Mouse (Mus musculus): Measurements from ENCODE around the gene Ap2a1. TPM values are rescaled to one million over a fixed set of nuclear protein-coding genes. Genes with fewer than 3 reads are reported as not detected.

Gene Ap2a1
- polyA plus RNA-seq, 1 experiment from 2014 or later: 77.5 TPM

GRCm38 (mm10) chr7:44951960-44952359, 22.7 kb upstream of the Ap2a1 start:
- H3K4me3 ChIP-seq: peak overlapping the region; percentile 60
- peak overlapping the region; percentile 86 for H3K27ac ChIP-seq
- peak; percentile 72 for ATAC-seq (ENCODE audit: insufficient number of reproducible peaks, insufficient read depth, low FRiP score, low TSS enrichment, low read depth)
- H3K4me2 ChIP-seq: peak overlapping the region; percentile 94
- H3K4me1 ChIP-seq: peaks cover 19% of the 10 kb centered on the region
- no peaks in the 10 kb centered on the region for H3K36me3 ChIP-seq
- H3K27me3 ChIP-seq: peaks cover 40% of the 10 kb centered on the region
- peak overlapping the region; percentile 82 for H3K9ac ChIP-seq
- H3K9me3 ChIP-seq: no peaks in the 10 kb centered on the region
- WGBS: 0% methylated on average over 10 of the region's 10 CpGs

GRCm38 (mm10) chr7:44949922-44950321, 20.6 kb upstream of the Ap2a1 start:
- Histone ChIP-seq H3K9ac (no peak overlapping the region), H3K9me3 (no peaks in the 10 kb centered on the region), H3K27ac (no peak overlapping the region), H3K36me3 (no peaks in the 10 kb centered on the region), H3K4me2 (no peak overlapping the region), H3K4me3 (no peak overlapping the region), H3K4me1 (peaks cover 16% of the 10 kb centered on the region), H3K27me3 (peaks cover 40% of the 10 kb centered on the region)
- no peak for ATAC-seq (ENCODE audit: insufficient number of reproducible peaks, insufficient read depth, low FRiP score, low TSS enrichment, low read depth)
- WGBS: 68% methylated on average over 6 of the region's 6 CpGs

GRCm38 (mm10) chr7:44942904-44943303, 13.6 kb upstream of the Ap2a1 start, which contains the start of gene Tsks:
Gene Tsks, plus strand, starts transcription at chr7:44943204.
- 77% methylated on average over 7 of the region's 7 CpGs for WGBS
- no peak within 1 kb of the TSS for H3K4me3 ChIP-seq

GRCm38 (mm10) chr7:44938680-44939079, 9.4 kb upstream of the Ap2a1 start:
- Histone ChIP-seq H3K9me3 (0 out of 2 replicates have a peak, but pooled peaks cover 6% of the 10 kb centered on the region), H3K4me2 (no peak overlapping the region), H3K36me3 (no peaks in the 10 kb centered on the region), H3K9ac (no peak overlapping the region), H3K27me3 (no peaks in the 10 kb centered on the region), H3K4me1 (no peaks in the 10 kb centered on the region), H3K4me3 (no peak overlapping the region), H3K27ac (no peak overlapping the region)
- ATAC-seq (ENCODE audit: insufficient number of reproducible peaks, insufficient read depth, low FRiP score, low TSS enrichment, low read depth): no peak
- 91% methylated on average over 4 of the region's 4 CpGs for WGBS

More at GRCm38 (mm10) chr7:44942904-44943303, 13.6 kb upstream of the Ap2a1 start, which contains the start of gene Tsks:
- Histone ChIP-seq H3K4me1 (no peaks in the 10 kb centered on the region), H3K4me2 (no peak within 1 kb of the TSS), H3K9ac (no peak within 1 kb of the TSS), H3K36me3 (no peaks in the 10 kb centered on the region), H3K9me3 (no peaks in the 10 kb centered on the region), H3K27me3 (peaks cover 2% of the 10 kb centered on the region; the same call in 1 of the 2 replicates), H3K27ac (no peak within 1 kb of the TSS)
- no peak for ATAC-seq (ENCODE audit: insufficient number of reproducible peaks, insufficient read depth, low FRiP score, low TSS enrichment, low read depth)

DNA sequence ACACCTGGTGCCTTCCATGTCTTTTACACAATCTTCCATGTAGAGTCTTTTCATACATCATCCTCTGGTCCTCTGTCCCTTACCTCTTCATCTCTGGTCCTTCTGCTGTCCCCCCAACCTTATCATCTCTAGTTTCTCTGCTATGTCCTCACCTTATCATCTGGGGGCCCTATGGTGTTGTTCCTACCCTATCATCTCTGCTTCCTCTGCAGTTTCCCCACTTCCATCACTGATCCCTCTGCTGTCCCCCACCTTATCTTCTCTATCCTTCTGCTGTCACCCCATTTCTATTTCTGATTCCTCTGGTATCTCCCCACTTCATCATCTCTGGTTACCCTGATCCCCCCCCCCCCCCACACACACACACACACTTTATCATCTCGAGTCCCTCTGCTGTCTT, 726 bp downstream of the Ap2a1 start:
- Histone ChIP-seq H3K27ac (0 out of 2 replicates have a peak overlapping the region, but pooled peaks have one; percentile 60), H3K9ac (peak overlapping the region; percentile 94), H3K4me2 (peak overlapping the region; percentile 74), H3K4me3 (peak overlapping the region; percentile 94), H3K4me1 (peaks cover 22% of the 10 kb centered on the region), H3K27me3 (no peaks in the 10 kb centered on the region), H3K9me3 (no peaks in the 10 kb centered on the region), H3K36me3 (peaks cover 26% of the 10 kb centered on the region)
- WGBS: 4% methylated on average over 1 of the region's 1 CpGs
- no peak for ATAC-seq (ENCODE audit: insufficient number of reproducible peaks, insufficient read depth, low FRiP score, low TSS enrichment, low read depth)

- ATAC-seq (ENCODE audit: insufficient number of reproducible peaks, insufficient read depth, low FRiP score, low TSS enrichment, low read depth): no peak
- H3K27ac ChIP-seq: no peak overlapping the region
- no peaks in the 10 kb centered on the region for H3K9me3 ChIP-seq
- peaks cover 22% of the 10 kb centered on the region for H3K4me1 ChIP-seq
- 68% methylated on average over 3 of the region's 3 CpGs for WGBS
- no peak overlapping the region for H3K9ac ChIP-seq
- no peak overlapping the region for H3K4me3 ChIP-seq
- H3K4me2 ChIP-seq: no peak overlapping the region
- no peaks in the 10 kb centered on the region for H3K27me3 ChIP-seq
- peaks cover 48% of the 10 kb centered on the region for H3K36me3 ChIP-seq
Observed at GRCm38 (mm10) chr7:44925468-44925867, 3.8 kb downstream of the Ap2a1 start.

DNA sequence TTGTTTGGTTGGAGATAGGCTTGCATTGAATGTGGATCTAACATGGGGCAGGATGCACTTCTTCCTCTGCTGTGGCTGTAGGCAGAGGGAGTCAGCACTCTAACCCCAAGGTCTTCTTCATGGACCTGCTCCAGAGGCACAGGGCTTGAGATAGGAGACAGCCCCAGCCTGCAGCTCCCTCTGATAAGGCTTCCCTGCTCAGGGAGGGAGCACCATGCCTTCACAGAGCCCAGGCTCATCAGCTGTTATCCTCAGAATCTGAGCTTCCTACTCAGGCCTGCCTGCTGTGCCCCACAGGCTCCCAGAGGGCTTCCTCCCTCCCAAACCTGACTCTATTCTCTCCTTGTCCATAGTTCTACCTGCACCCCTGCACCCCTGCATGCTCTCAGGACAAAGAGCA, 6.8 kb downstream of the Ap2a1 start:
- no peak overlapping the region for H3K27ac ChIP-seq
- no peak for ATAC-seq (ENCODE audit: insufficient number of reproducible peaks, insufficient read depth, low FRiP score, low TSS enrichment, low read depth)
- H3K9me3 ChIP-seq: no peaks in the 10 kb centered on the region
- peaks cover 51% of the 10 kb centered on the region for H3K36me3 ChIP-seq
- no peaks in the 10 kb centered on the region for H3K27me3 ChIP-seq
- H3K4me3 ChIP-seq: no peak overlapping the region
- H3K9ac ChIP-seq: no peak overlapping the region
- H3K4me2 ChIP-seq: no peak overlapping the region
- H3K4me1 ChIP-seq: peaks cover 33% of the 10 kb centered on the region

DNA sequence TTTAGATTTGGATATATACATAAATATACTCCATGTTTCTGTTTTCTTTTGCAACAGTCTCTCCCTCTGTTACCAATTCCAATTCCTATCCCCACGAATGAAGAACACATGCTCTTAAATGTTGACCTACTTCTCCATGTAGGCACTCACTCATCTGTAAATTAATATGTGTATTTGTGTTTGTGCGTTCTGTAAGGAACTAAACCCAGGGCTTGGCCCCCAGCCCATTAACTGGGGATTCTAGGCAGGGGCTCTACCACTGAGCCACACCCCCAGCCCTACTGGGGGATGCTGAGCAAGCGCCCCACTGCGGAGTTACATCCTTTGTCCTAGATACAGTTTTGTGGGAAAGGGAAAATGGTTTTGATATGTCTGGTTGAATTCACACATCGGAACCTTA, 10.2 kb downstream of the Ap2a1 start:
- H3K4me3 ChIP-seq: no peak overlapping the region
- ATAC-seq (ENCODE audit: insufficient number of reproducible peaks, insufficient read depth, low FRiP score, low TSS enrichment, low read depth): no peak

GRCm38 (mm10) chr7:44918219-44918618, 11.1 kb downstream of the Ap2a1 start:
- H3K36me3 ChIP-seq: peaks cover 57% of the 10 kb centered on the region
- H3K27me3 ChIP-seq: no peaks in the 10 kb centered on the region
- H3K4me3 ChIP-seq: no peak overlapping the region
- H3K4me1 ChIP-seq: peaks cover 26% of the 10 kb centered on the region
- H3K4me2 ChIP-seq: no peak overlapping the region
- ATAC-seq (ENCODE audit: insufficient number of reproducible peaks, insufficient read depth, low FRiP score, low TSS enrichment, low read depth): no peak
- no peaks in the 10 kb centered on the region for H3K9me3 ChIP-seq
- H3K9ac ChIP-seq: 0 out of 2 replicates have a peak overlapping the region, but pooled peaks have one; percentile 1
- 85% methylated on average over 3 of the region's 3 CpGs for WGBS
- H3K27ac ChIP-seq: peak overlapping the region; percentile 71

More for the DNA sequence above, 10.2 kb downstream of the Ap2a1 start:
- H3K4me2 ChIP-seq: peak overlapping the region; percentile 12; the same call in 1 of the 2 replicates
- H3K9me3 ChIP-seq: no peaks in the 10 kb centered on the region
- peaks cover 26% of the 10 kb centered on the region for H3K4me1 ChIP-seq
- 0 out of 2 replicates have a peak overlapping the region, but pooled peaks have one; percentile 1 for H3K9ac ChIP-seq
- WGBS: 66% methylated on average over 5 of the region's 5 CpGs
- peaks cover 56% of the 10 kb centered on the region for H3K36me3 ChIP-seq
- H3K27ac ChIP-seq: peak overlapping the region; percentile 71
- H3K27me3 ChIP-seq: no peaks in the 10 kb centered on the region

DNA sequence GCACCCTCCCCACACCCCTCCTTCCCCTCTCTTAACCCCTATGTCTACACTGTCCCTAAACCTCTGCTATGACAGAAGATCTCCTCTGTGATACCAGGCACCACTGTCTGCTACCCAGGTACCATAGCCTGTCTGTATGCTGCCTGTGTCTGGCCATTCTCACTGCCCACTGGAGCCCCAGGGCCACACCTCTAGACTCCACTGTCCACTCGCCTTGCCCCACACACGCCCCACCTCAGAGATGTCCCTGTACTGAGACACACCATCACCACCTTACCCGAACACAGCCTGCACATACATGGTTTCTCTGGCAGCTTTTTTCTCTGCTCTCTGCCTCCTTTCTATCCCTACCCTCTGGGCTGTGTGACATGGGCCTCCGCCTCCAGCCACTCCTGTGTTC, 12.4 kb downstream of the Ap2a1 start:
- Histone ChIP-seq H3K4me3 (no peak overlapping the region), H3K27me3 (no peaks in the 10 kb centered on the region), H3K27ac (no peak overlapping the region), H3K9me3 (no peaks in the 10 kb centered on the region), H3K4me1 (peaks cover 26% of the 10 kb centered on the region), H3K4me2 (no peak overlapping the region), H3K9ac (0 out of 2 replicates have a peak overlapping the region, but pooled peaks have one; percentile 16), H3K36me3 (peaks cover 57% of the 10 kb centered on the region)
- no peak for ATAC-seq (ENCODE audit: insufficient number of reproducible peaks, insufficient read depth, low FRiP score, low TSS enrichment, low read depth)
- WGBS: 97% methylated on average over 4 of the region's 4 CpGs

GRCm38 (mm10) chr7:44916191-44916590, 13.1 kb downstream of the Ap2a1 start:
- no peaks in the 10 kb centered on the region for H3K27me3 ChIP-seq
- no peak for ATAC-seq (ENCODE audit: insufficient number of reproducible peaks, insufficient read depth, low FRiP score, low TSS enrichment, low read depth)
- peaks cover 59% of the 10 kb centered on the region for H3K36me3 ChIP-seq
- no peaks in the 10 kb centered on the region for H3K9me3 ChIP-seq
- peaks cover 26% of the 10 kb centered on the region for H3K4me1 ChIP-seq
- no peak overlapping the region for H3K4me2 ChIP-seq
- H3K27ac ChIP-seq: no peak overlapping the region
- no peak overlapping the region for H3K9ac ChIP-seq
- WGBS: 87% methylated on average over 6 of the region's 6 CpGs
- H3K4me3 ChIP-seq: no peak overlapping the region

- no peak overlapping the region for H3K27ac ChIP-seq
- no peak overlapping the region for H3K4me2 ChIP-seq
- H3K4me3 ChIP-seq: no peak overlapping the region
- peaks cover 65% of the 10 kb centered on the region for H3K36me3 ChIP-seq
- no peak for ATAC-seq (ENCODE audit: insufficient number of reproducible peaks, insufficient read depth, low FRiP score, low TSS enrichment, low read depth)
- no peaks in the 10 kb centered on the region for H3K27me3 ChIP-seq
- no peak overlapping the region for H3K9ac ChIP-seq
- peaks cover 26% of the 10 kb centered on the region for H3K4me1 ChIP-seq
- WGBS: 94% methylated on average over 9 of the region's 9 CpGs
- H3K9me3 ChIP-seq: no peaks in the 10 kb centered on the region
Observed at GRCm38 (mm10) chr7:44915314-44915713, 14.0 kb downstream of the Ap2a1 start.

Measured in embryonic facial prominence, embryonic 13.5 days (tissue).